Mouse (Mus musculus) spleen, postnatal 4 days (tissue): ENCODE data around the gene Slc25a17.

Source experiments
- DNase-seq, 2 experiments: peaks; one replicate each; pipeline ENCODE4 v3.0.0; 2022; ENCODE audit warnings: low spot score in 2 of 2

The Slc25a17 gene

DNA sequence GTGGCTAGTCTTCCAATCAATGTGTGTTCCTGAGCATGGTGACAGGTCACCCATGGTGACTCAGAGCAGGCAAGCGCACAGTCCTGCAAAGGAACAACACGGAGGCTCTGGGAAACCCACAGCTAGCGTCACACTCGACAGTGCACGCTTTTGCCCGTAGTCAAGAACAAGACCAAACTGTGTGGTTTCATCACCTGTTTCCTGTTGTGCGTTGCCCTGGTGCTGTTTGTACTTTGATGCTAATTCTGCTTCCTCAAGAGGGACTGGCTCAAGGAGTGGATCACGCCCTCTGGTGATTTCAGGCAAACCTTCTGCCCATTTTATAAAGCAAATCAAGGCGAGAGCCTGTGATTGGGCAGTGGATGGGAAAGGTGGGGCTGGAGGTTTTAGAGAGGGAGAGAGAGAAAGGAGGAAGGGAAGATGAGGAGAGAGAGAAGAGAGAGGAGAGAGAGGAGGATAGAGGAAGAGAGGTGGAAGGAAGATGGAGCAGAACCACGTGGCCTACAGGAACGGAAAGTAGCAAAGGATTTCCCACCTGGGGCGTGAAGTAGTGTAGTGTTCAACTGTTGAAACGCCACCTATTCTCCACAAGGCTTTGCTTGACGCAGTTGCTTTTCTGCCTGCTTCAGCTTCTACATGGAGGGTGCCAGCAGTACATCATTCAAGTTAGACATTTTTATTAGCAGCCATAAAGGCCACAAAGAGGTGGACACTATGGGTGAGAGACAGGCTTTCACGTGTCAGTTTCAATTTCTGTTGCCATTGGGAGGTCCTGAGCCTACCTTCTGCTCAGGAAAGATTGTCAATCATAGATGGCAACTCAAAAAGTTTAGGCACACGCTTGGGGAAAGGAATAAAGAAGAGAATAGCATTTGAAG lies 59.2 kb downstream of the Slc25a17 start:
- DNase-seq, result peak in 1 of 2 experiments; percentile 19

DNA sequence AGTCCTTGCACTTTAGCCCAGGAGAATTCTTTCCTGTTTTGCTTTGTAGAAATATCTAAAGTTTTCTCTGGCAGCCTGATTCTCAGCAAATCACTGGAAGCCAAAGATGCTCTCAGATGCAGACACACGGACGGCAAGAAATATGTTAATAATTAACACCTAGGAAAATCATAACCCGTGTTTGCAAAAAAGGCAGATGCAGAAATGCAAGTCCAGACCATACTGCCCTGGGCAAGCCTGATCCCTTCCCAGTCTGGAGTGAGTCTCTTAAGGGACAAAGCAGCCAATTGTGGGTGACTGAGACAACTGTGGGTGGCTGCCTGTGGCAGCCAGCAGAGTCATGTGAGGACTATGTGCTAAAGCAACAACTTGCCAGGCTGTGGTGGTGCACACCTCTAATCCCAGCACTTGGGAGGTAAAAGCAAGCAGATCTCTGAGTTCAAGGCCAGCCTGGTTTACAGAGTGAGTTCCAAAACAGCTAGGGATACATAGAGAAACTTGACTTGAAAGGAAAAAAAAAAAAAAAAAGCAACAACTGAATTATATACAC lies 60.0 kb downstream of the Slc25a17 start:
- no peak for DNase-seq

DNA sequence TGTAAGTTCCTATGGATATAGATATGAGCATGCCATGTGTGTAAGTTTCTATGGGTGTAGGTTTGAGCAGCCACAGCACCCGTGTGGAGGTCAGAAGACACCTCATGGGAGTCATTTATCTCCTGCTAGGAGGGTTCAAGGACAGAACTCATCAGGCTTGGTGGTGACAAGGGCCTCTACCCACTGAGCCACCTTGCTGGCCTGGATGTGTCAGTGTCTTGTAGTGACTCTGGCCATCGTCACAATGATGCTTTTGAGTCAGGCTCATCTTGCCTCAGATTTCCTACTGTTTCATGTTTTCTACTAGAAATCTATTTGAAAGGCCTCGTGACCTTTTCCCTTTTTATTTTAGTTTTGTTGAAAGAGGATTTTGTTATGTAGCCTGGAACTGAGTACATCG lies 61.1 kb downstream of the Slc25a17 start:
- DNase-seq, result no peak

DNA sequence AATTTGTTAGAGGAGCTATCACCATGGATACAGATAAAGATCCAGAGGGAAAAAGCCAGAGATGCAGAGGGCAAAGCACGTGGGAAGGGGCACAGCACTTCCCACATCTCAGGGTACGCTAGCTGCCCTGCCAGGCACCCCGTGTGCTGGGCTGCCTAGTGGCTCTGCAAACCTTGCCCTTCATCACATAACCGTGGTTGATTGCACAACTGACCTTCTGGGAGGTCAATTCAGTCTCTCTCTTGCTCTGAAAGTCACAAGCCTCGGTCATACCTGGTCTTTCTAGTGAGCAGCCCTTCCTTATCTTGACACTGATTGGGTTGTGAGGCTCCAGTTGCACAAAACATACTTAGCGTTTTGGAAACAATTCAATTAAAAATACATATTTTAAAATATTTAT lies 62.4 kb downstream of the Slc25a17 start:
- DNase-seq, result no peak

DNA sequence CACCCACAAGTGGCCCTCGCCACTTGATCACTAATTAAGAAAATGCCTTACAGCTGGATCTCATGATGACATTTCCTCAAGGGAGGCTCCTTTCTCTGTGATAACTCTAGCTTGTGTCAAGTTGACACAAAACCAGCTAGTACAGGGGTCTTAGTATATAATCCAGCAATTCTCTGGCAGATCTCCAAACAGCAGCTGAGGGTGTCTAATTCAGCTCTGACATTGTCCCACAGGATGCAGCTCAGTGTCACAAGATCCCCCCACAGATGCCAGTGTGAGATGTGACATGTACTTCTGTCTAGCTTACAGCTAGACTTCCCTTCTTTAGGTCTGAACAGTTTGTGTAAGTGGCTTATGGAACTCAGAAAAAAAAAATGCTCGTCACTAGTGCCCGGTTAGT lies 63.1 kb downstream of the Slc25a17 start:
- no peak for DNase-seq

DNA sequence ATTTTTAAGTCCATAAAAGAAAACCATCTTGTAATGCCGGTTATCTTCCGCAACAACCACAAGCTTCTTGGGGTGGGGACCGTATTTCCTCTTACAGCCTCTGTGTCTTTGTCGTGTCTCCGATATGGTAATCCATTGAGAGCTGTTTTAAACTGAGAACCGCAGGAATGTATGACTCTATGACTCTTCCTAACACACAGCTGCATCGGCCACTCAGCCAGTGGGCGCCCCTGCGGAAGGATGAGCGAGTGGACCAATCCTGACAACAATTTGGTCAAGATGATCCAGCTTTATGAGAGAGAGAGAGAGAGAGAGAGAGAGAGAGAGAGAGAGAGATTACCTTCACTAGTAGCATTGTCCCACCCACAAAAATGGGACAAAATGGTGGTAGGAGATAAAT lies 65.7 kb downstream of the Slc25a17 start:
- DNase-seq, result no peak

DNA sequence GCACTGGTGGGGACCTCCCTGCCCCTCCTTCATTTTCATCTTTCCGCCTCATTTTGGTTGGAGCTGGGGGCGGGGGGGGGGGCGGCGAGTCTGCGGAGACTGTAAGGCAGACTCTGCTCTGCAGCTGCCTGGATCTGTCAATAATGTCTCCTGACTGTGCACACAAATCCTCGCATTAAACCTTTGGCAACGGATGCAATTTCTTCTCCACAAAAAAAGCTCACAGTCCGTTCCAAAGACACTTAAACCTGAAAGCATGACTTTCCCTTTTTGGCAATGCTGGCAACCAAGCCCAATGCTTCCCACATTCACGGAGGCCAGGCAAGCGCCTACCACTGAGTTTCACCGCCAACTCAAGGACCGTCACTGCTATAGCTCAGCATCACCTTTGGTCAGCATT lies 66.2 kb downstream of the Slc25a17 start:
- DNase-seq, result no peak

DNA sequence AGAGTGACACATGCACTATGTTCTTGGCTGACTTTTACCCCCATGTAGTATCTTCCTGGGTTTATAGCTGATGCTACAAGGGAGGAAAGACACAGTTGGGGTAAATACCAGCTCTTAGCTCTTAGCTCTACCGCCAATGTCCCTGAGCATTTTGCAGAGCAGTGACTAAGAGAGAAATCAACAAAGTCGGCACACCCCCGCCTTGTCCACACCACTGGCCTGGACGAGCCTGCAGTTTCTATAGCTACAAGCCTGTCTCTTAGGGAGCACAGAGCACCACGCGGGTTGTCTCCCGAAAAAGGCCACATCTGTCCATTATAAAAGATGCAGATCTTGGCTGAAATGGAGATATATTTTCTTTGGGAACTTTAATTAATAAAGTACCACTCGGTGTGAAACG lies 69.9 kb downstream of the Slc25a17 start:
- DNase-seq, result no peak

DNA sequence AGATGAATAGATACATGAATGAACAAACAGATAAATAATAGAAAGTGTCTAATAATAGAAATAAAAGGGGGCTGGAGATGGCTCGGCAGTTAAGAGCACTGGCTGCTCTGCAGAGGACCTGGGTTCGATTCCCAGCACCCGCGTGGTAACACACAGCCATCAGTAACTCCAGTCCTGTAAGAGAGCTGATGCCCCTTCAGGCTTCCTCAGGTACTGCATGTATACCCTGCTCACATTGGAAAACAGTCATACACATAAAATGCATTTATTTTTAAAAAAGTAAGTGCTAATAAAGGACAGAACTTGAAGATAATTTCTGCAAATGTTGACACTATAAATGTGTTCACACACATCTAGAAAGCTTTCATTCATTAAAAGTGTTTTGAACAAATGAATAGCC lies 70.4 kb downstream of the Slc25a17 start:
- no peak for DNase-seq

DNA sequence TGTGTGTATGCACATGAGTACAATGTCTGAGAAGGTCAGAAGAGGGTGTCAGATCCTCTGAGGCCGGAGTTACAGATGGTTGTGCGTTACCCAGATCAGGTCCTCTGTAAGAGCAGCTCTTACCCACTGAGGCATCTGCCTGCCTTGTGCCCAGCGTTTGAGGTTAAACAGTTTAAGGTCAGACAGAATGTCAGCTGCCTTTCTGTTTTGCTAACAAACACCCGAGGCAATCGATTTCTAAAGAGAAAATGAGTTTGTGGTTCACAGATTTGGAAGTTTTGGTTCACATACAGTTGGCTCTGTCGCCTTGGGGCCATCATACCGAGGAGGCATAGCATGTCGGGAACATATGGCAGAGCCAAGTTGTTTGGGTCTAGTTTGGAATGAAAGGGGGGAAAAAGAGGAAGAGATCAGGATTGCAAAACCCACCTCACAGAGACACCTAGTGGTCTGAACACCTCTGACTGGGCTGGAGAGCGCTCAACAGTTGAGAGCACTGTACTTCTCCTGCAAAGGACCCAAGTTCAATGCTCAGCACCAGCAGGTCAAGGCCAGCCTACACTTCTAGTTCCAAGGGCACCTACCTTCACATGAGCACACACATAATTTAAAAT lies 76.4 kb downstream of the Slc25a17 start:
- DNase-seq, result no peak

DNA sequence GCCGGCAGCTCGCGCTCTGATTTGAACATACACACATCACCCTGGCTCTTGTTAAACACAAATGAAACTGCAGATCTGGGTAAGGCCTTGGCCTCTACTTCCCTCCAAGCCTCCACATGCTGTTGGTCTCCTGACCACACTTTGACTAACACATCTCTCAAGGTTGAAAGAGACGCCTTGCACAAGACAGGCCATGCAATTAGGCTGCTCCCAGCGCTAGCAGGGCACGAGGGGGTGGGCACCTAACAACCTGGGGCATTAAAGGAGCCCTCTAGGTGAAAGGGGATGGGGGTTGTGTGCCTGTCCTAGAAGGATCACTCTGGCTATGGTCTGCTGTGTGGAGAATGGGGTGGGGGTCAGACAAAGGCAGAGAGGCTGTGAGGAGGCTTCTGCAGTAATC lies 81.9 kb downstream of the Slc25a17 start:
- no peak for DNase-seq

DNA sequence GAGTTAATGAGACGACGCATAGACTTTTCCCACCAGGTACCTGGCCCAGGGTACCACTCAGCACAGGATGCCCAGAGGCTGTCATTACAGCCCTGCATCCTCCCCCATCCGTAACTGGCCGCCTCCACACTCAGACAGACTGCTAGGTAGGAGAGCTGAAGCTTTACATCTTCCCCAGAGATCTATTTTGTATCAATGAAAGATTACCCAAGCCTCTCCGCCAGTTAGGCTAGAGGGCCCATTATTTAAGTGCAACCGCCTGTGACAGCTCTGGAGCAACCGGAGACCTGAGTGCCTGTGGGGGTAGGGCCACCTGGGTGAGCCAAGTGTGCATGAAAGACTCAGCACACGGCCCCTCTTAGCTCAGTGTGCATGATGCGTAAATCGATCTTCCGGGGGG lies 82.7 kb downstream of the Slc25a17 start:
- no peak for DNase-seq

DNA sequence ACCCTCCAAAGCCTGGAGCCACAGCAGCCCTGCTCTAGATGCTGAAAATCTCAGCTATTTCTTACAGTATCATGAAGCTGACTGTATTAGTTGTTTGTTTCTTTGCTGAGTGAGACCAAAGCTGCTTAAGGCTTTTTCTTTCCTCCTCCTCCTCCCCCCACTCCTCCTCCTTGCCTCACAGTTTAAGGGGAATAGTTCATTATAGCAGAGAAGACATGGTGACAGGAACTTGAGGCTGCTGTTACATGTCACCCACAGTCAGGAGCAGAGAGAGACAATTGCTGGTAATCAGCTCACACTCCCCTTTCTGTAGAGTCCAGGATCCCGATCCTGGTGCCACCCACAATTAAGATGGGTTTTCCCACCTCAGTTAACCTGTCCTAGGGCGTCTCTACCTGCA lies 87.3 kb downstream of the Slc25a17 start:
- no peak for DNase-seq

DNA sequence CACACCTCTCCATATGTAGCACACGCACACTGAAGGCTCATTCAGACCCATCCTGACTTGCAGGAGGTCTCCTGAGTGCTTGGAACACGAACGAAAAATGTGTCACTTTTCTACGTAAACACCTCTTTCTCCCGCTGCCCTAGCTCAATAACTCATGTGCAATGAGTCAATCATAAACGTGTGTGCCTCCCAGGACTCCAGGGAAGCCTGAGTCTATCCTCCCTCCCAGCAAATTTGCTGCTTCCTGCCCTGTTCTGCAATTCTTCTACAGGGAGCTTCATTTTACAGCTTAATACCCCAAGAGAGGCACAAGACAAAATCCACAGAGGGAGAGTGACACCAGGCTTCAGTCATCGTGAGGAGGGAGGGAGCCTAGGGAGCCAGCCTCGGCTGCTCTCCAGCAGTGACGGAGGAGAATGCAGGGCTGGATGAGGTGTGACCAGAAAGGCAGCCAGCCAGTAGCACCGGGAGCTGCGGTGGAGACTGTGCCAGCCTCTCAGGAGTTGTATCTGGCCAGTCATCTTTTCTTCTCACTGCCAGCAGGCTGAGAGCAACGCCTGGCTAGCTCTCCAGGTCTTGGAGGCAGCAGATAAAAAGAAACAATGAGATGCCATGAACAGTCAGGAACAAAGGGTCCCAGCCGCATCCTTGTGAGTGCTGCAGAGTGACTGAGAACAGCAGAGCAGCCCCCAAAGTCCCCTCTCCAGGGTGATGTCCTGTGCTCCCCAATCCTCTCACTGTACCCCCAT lies 88.1 kb downstream of the Slc25a17 start:
- no peak for DNase-seq
